Mouse (Mus musculus): ENCODE measurements at regions not wholly inside any gene's neighbourhood (a gene's known extent, or its start where the extent isn't known, plus 50 kb on each side); places are given as distances from the start of the nearest gene placed in this dataset.
"Not testable (repeated sequence)": the region's sequence is repeated elsewhere in the genome, so short reads cannot be mapped to it uniquely, and the experiment has no call there.

- not testable (repeated sequence) for TF ChIP-seq CTCF, EP300 (IDR thresholded peaks at IDR 0.05; ENCODE audit: low read depth)
Measured at GRCm38 (mm10) chr14:53792432-53792831, 461.5 kb downstream of the Dad1 start.
